Mouse (Mus musculus): ENCODE data around the gene Lat2. TPM values are rescaled to one million over a fixed set of nuclear protein-coding genes. Genes with fewer than 3 reads are reported as not detected.

Gene Lat2
- total RNA-seq, 2 experiments from 2014 or later = 2.9 to 4.3 TPM

GRCm38 (mm10) chr5:134568964-134569491, 45.8 kb downstream of the Lat2 start:
- DNase-seq = peak; percentile 41

GRCm38 (mm10) chr5:134568030-134568429, 46.8 kb downstream of the Lat2 start:
- no peak for DNase-seq

- DNase-seq = no peak
These were observed 47.4 kb downstream of the Lat2 start for GRCm38 (mm10) chr5:134567445-134567844.

- DNase-seq = no peak
These were observed 49.1 kb downstream of the Lat2 start for GRCm38 (mm10) chr5:134565696-134566095.

- no peak for DNase-seq
These were observed 50.6 kb downstream of the Lat2 start for GRCm38 (mm10) chr5:134564272-134564671.

GRCm38 (mm10) chr5:134560450-134561171, 54.2 kb downstream of the Lat2 start:
- no peak for DNase-seq

- no peak for DNase-seq
These were observed 54.8 kb downstream of the Lat2 start, which contains the start of gene Syna for GRCm38 (mm10) chr5:134560071-134560449. TSS of gene Syna (minus strand) at chr5:134560171.

- peak; percentile 87 for DNase-seq
These were observed 59.2 kb downstream of the Lat2 start for GRCm38 (mm10) chr5:134555463-134556164.

- no peak for DNase-seq
These were observed 60.8 kb downstream of the Lat2 start for GRCm38 (mm10) chr5:134553951-134554546.

GRCm38 (mm10) chr5:134552110-134552972, 62.5 kb downstream of the Lat2 start, which contains the start of gene Clip2:
TSS of gene Clip2 (minus strand) at chr5:134552434.
- DNase-seq = peak; percentile 100

- peak; percentile 41 for DNase-seq
These were observed 63.4 kb downstream of the Lat2 start for GRCm38 (mm10) chr5:134551233-134552109.

- no peak for DNase-seq
These were observed 64.0 kb downstream of the Lat2 start for GRCm38 (mm10) chr5:134550836-134551232.

Small RNA genes lying within 50 kb of the gene (microRNA-seq; reads per million reads assigned to microRNA genes)
- gene Mir7228 = 0 to 0.69 reads per million in 2 experiments

Other genes starting within 250 kb of the Lat2 start
- 10 to 100 TPM; 59.8 to 60.3 TPM for gene Gtf2ird1, start 158.3 kb downstream of the Lat2 start, total RNA-seq (2021)
- 10 to 100 TPM; 13.0 to 14.2 TPM for gene Clip2, start 62.6 kb downstream of the Lat2 start, total RNA-seq (2021)
- gene Syna, start 54.9 kb downstream of the Lat2 start, total RNA-seq (2021) = not detected
- gene Rfc2, start 33.7 kb downstream of the Lat2 start, total RNA-seq (2021) = 10 to 100 TPM; 75.2 to 78.2 TPM
- 100 to 1,000 TPM; 250 to 262 TPM for gene Eif4h, start 24.5 kb upstream of the Lat2 start, total RNA-seq (2021)
- 10 to 100 TPM; 13.5 to 14.9 TPM for gene Limk1, start 73.6 kb upstream of the Lat2 start, total RNA-seq (2021)
- 1,000 to 10,000 TPM in 1 of 2 experiments, 100 to 1,000 TPM in 1; 932 to 1,129 TPM for gene Eln, start 132.3 kb upstream of the Lat2 start, total RNA-seq (2021)